Mouse (Mus musculus): ENCODE data around the gene Foxr1. TPM values are rescaled to one million over a fixed set of nuclear protein-coding genes. Genes with fewer than 3 reads are reported as not detected.
A peak's percentile ranks its signal among the peaks of the same experiment; 100 is the strongest.

Gene Foxr1
- polyA plus RNA-seq, 1 experiment, result not detected

DNA sequence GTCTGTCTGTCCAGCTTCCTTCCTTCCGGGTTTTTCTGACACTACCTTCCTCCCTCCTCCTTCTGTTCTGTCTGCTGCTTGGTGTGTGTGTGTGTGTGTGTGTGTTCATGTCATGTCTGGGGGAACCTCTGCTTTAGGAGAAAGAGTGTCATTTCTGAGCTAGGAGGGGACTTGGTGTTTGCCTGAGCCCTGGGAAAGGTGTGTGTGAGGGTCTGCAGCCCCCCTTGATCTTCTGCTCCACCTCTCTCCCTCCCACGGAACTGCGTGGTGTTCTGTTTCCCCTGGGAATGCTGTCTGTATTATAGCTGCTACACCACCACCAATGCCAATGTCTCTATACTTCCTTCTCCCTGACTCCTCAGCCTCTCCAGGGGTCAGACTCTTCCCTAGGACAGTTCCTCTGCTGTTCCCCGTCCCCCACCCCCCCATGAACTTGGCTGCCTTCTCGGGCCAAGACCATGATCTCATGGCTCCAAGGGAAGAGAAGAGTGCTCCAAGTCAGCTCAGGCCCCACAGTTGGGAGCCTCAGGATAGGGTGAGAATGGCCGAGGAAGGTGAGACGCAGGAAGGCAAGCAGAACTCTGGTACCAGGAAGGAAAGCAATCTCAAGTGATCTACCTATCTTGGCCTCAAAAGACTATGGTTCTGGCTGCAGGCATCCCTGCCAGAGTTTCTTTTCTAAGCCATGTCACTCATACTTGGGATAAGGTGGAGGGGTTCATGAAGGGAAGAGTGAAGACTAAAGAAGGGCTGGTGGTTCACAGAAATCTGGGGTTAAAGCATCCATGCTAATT, 43.6 kb upstream of the Foxr1 start:
- TF ChIP-seq POLR2A (IDR thresholded peaks at IDR 0.05; ENCODE audit: borderline replicate concordance, extremely low read depth, insufficient read depth, insufficient read length, poor library complexity, severe bottlenecking) (no peak), CTCF (IDR thresholded peaks at IDR 0.05; ENCODE audit: borderline replicate concordance, extremely low read depth, insufficient read depth, insufficient read length) (no peak)
- no peak for DNase-seq (ENCODE audit: low read depth)

DNA sequence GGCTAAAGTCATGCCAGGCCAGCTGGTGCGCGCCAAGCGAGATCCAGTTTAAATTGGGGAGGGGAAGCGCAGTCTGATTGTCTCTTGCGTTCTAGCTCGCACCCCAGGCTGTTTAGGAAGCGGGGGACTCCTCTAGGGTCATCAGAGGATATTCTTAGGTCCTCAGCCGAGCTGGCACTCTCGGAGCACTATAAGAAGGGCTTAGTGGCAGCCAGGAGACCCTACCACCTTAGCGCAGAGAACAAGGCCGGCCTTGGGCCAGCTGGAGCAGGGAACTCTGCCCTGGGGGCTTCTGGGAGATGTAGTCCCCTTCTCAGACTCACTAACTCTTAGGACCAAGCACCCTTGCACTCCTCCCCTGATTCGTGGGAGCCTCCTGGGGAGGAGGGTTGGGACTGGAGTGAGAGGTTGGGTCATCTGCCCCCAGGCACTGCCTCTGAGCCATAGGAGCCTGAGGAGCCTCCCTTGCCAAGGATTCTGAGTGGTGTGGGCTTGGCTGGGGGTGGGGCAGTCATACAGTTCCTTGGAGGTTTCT, 42.6 kb upstream of the Foxr1 start:
- TF ChIP-seq CTCF (IDR thresholded peaks at IDR 0.05; ENCODE audit: borderline replicate concordance, extremely low read depth, insufficient read depth, insufficient read length) (no peak), POLR2A (IDR thresholded peaks at IDR 0.05; ENCODE audit: borderline replicate concordance, extremely low read depth, insufficient read depth, insufficient read length, poor library complexity, severe bottlenecking) (no peak)
- peak; percentile 88 for DNase-seq (ENCODE audit: low read depth)

- DNase-seq (ENCODE audit: low read depth), result peak; percentile 40
These were observed 42.1 kb upstream of the Foxr1 start for GRCm38 (mm10) chr9:44483041-44483509.

DNA sequence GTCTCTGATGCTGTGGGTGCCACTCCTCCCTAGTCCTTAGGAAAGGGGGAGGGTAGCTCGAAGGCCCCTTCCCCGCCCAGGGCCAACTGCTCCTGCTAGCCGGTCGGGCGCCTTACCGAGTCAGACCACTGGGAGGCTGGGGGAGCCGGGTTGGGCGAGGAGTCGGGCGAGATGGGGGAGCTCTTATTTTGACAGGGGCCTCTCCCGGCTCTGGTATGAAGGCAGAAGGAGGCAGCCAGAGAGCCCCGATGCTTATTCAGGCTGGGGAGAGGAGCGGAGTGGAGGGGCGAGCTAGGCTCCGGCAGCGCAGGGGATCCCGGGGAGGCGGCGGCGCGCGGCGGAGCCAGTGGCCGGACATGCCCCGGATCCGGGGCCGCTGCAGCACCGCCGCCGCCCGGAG, 41.6 kb upstream of the Foxr1 start, which contains the start of gene Bcl9l:
Bcl9l (plus strand) TSS at position 274 of the 400 bp plus-strand sequence.
- peak; percentile 98 for DNase-seq (ENCODE audit: low read depth)
- peak; percentile 80 for TF ChIP-seq CTCF (IDR thresholded peaks at IDR 0.05; ENCODE audit: borderline replicate concordance, extremely low read depth, insufficient read depth, insufficient read length)
- TF ChIP-seq POLR2A (IDR thresholded peaks at IDR 0.05; ENCODE audit: borderline replicate concordance, extremely low read depth, insufficient read depth, insufficient read length, poor library complexity, severe bottlenecking), result peak; percentile 78

More at GRCm38 (mm10) chr9:44483041-44483509, 42.1 kb upstream of the Foxr1 start:
- no peak for TF ChIP-seq POLR2A (IDR thresholded peaks at IDR 0.05; ENCODE audit: borderline replicate concordance, extremely low read depth, insufficient read depth, insufficient read length, poor library complexity, severe bottlenecking)
- no peak for TF ChIP-seq CTCF (IDR thresholded peaks at IDR 0.05; ENCODE audit: borderline replicate concordance, extremely low read depth, insufficient read depth, insufficient read length)

- no peak for DNase-seq (ENCODE audit: low read depth)
- TF ChIP-seq POLR2A (IDR thresholded peaks at IDR 0.05; ENCODE audit: borderline replicate concordance, extremely low read depth, insufficient read depth, insufficient read length, poor library complexity, severe bottlenecking), result no peak
- no peak for TF ChIP-seq CTCF (IDR thresholded peaks at IDR 0.05; ENCODE audit: borderline replicate concordance, extremely low read depth, insufficient read depth, insufficient read length)
These were observed 41.2 kb upstream of the Foxr1 start for GRCm38 (mm10) chr9:44482112-44482511.

DNA sequence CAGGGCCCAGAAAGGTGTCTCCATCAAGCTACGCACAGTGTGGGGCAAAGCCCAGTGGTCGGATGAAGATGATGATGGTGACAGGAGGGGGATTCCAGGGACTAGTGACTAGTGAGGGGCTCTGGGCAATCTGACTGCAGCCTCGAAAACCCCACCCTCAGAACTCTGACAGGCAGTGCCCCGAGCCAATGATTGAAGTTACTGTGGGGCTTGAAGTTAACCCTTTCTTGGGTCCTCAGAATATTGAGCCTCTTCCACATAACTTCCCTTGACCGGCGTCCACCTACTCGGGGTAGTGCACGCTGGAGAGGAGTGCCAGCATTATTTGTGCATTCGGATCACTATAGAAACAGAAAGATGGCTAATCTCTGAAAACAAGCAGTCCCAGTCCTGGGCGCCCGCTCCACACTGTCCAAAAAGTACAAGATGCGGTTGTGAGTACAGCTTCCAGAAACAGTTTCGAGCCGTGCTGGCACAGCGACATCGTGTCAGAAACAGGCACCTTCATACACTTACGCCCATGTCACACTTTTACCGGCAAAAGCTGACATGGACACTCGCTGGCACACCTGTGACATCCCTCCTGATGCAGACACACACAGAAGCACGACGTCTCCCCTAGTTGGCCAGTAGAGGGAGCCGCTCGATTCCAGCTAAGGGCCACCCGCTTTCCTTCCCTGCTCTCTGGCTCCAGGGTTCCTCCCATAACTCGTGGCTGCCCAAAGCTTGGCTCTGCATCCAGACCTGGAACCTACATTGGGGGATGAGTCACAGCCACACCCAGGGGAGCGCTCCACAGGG, 38.9 kb upstream of the Foxr1 start:
- DNase-seq (ENCODE audit: low read depth), result peak; percentile 97
- TF ChIP-seq CTCF (IDR thresholded peaks at IDR 0.05; ENCODE audit: borderline replicate concordance, extremely low read depth, insufficient read depth, insufficient read length) (peak; percentile 95), POLR2A (IDR thresholded peaks at IDR 0.05; ENCODE audit: borderline replicate concordance, extremely low read depth, insufficient read depth, insufficient read length, poor library complexity, severe bottlenecking) (peak; percentile 15; the same call in 1 of the 2 replicates)

GRCm38 (mm10) chr9:44478959-44479605, 38.1 kb upstream of the Foxr1 start:
- TF ChIP-seq CTCF (IDR thresholded peaks at IDR 0.05; ENCODE audit: borderline replicate concordance, extremely low read depth, insufficient read depth, insufficient read length) (peak; percentile 6; the same call in 1 of the 2 replicates), POLR2A (IDR thresholded peaks at IDR 0.05; ENCODE audit: borderline replicate concordance, extremely low read depth, insufficient read depth, insufficient read length, poor library complexity, severe bottlenecking) (no peak)
- DNase-seq (ENCODE audit: low read depth), result peak; percentile 96

GRCm38 (mm10) chr9:44478229-44478921, 37.4 kb upstream of the Foxr1 start:
- peak; percentile 99 for DNase-seq (ENCODE audit: low read depth)
- TF ChIP-seq POLR2A (IDR thresholded peaks at IDR 0.05; ENCODE audit: borderline replicate concordance, extremely low read depth, insufficient read depth, insufficient read length, poor library complexity, severe bottlenecking) (no peak), CTCF (IDR thresholded peaks at IDR 0.05; ENCODE audit: borderline replicate concordance, extremely low read depth, insufficient read depth, insufficient read length) (no peak; the same call in 1 of the 2 replicates)

DNA sequence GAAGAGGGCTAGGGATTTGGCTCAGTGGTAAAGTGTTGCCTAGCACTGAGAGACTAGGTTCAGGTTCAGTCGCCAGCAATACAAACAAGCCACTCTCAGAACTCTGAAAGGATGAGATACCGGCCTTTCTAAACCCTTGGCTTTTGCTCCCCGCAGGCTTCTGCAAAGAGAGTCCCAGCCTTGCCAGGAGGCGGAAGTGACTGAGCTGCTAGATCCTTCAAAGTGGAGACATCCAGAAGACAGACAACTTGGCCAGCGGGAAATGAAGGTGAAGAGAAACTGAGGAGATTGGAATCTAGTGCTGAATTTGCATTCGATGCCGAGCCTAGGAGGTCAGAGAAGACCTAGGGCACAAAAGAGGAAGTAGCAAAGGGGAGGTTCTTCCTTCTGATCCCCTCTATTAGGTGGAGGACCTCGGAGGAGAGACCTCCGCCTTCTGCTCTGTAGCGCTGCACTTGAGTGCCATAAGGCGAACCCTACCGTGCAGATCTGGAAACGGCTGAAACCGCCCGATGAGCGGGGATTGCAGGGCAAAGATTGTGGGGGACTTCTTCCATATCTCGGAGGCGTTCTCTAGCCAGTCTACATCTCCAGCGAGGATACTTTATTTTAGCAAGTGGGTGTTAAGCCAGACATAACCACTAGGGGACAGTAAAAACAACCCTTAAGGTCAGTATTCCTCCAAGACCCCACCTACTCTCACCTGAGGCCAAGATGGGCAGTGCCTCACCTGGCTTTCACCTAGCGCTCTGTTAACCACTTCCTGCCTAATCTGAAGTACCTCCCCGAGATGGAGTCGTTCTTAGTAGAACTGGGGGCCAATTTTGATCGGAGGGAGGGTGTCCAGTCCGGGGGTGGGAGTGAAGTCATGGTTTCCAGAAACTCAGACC, 36.6 kb upstream of the Foxr1 start:
- peak; percentile 68 for TF ChIP-seq CTCF (IDR thresholded peaks at IDR 0.05; ENCODE audit: borderline replicate concordance, extremely low read depth, insufficient read depth, insufficient read length)
- no peak for TF ChIP-seq POLR2A (IDR thresholded peaks at IDR 0.05; ENCODE audit: borderline replicate concordance, extremely low read depth, insufficient read depth, insufficient read length, poor library complexity, severe bottlenecking)
- peak; percentile 79 for DNase-seq (ENCODE audit: low read depth)
